Mouse (Mus musculus): Measurements from ENCODE around the gene Zdhhc18. TPM values are rescaled to one million over a fixed set of nuclear protein-coding genes. Genes with fewer than 3 reads are reported as not detected.
"Not testable (repeated sequence)": the region's sequence is repeated elsewhere in the genome, so short reads cannot be mapped to it uniquely, and the experiment has no call there.

The Zdhhc18 gene
- polyA plus RNA-seq, 1 experiment from 2014 or later: 3.1 TPM

GRCm38 (mm10) chr4:133651445-133651844, 1.5 kb upstream of the Zdhhc18 start:
- no peak overlapping the region for H3K4me2 ChIP-seq
- 58% methylated on average over 10 of the region's 10 CpGs for WGBS
- no peak overlapping the region for H3K4me3 ChIP-seq (ENCODE audit: low read depth, low read length)
- H3K36me3 ChIP-seq (ENCODE audit: control insufficient read depth, insufficient read depth, low read length): no peaks in the 10 kb centered on the region
- H3K9ac ChIP-seq (ENCODE audit: low read depth, low read length): no peak overlapping the region
- H3K27ac ChIP-seq (ENCODE audit: low read depth, low read length): no peak overlapping the region
- no peaks in the 10 kb centered on the region for H3K27me3 ChIP-seq (replicated peaks; ENCODE audit: control insufficient read depth, insufficient read depth, low read length)
- ATAC-seq (replicated peaks; ENCODE audit: low FRiP score) (no peak), DNase-seq (ENCODE audit: low spot score) (no peak)
- H3K4me1 ChIP-seq (replicated peaks; ENCODE audit: control insufficient read depth, insufficient read depth, low read length): peaks cover 6% of the 10 kb centered on the region
- no peaks in the 10 kb centered on the region for H3K9me3 ChIP-seq (ENCODE audit: control insufficient read depth, low read length)

DNA sequence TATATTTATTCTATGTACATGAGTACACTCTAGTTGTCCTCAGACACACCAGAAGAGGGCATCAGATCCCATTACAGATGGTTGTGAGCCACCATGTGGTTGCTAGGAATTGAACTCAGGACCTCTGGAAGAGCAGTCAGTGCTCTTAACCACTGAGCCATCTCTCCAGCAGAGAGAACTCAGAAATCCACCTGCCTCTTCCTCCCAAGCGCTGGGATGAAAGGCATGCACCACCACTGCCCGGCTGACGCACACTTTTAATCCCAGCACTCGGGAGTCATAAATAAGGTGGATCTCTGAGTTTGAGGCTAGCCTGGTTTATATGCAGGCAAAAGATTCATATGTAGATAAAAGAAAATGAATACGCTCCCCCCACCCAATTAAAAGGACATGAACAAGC, 490 bp downstream of the Zdhhc18 start:
- Histone ChIP-seq H3K4me3 (ENCODE audit: low read depth, low read length) (peak overlapping the region; percentile 47), H3K9ac (ENCODE audit: low read depth, low read length) (peak overlapping the region; percentile 60; the same call in 1 of the 2 replicates), H3K4me2 (peak overlapping the region; percentile 67)
- H3K27me3 ChIP-seq (replicated peaks; ENCODE audit: control insufficient read depth, insufficient read depth, low read length); DNase-seq (ENCODE audit: low spot score); H3K27ac ChIP-seq (ENCODE audit: low read depth, low read length); ATAC-seq (replicated peaks; ENCODE audit: low FRiP score); H3K4me1 ChIP-seq (replicated peaks; ENCODE audit: control insufficient read depth, insufficient read depth, low read length); H3K36me3 ChIP-seq (ENCODE audit: control insufficient read depth, insufficient read depth, low read length); H3K9me3 ChIP-seq (ENCODE audit: control insufficient read depth, low read length): not testable (repeated sequence)
- 80% methylated on average over 5 of the region's 5 CpGs for WGBS

DNA sequence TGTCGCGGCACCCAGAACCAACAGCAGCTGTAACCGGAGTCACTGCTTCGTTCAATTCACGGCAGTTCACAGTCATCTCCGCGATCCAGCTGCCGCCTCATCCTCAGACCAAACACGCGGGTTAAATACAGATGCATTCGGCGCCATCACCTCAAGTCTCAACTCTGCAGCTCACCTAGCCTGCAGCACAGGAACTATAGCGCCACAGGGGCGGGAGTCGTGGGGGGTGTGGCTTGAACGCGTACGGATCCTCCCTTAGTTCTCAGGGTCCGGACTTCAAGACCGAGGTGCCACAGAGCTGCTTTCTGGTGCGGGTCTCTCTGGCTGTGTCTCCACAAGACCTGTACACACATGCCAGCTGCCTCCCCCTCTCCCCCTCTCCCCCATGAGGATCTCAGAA, 4.3 kb downstream of the Zdhhc18 start:
- WGBS: 48% methylated on average over 21 of the region's 21 CpGs

DNA sequence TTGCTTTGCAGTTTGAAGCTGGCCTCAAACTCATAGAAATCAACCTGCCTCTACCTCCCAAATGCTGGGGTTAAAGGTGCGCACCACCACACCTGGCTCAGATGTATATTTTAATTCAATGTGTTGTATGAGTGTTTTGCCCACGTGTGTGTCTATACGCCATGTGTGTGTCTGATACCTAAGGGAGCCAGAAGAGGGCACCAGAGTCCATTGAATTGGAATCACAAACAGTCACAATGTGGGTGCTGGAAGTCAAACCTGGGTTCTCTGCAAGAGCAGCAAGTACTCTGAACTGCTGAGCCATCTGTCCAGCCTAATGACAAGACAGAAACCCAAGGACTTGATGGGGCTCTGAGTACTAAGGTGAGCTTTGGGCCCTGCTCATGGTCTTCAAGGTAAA, 4.8 kb downstream of the Zdhhc18 start:
- Histone ChIP-seq H3K9ac (ENCODE audit: low read depth, low read length) (no peak overlapping the region), H3K9me3 (ENCODE audit: control insufficient read depth, low read length) (no peaks in the 10 kb centered on the region), H3K27ac (ENCODE audit: low read depth, low read length) (no peak overlapping the region), H3K4me1 (replicated peaks; ENCODE audit: control insufficient read depth, insufficient read depth, low read length) (no peaks in the 10 kb centered on the region; the same call in 1 of the 2 replicates), H3K27me3 (replicated peaks; ENCODE audit: control insufficient read depth, insufficient read depth, low read length) (no peaks in the 10 kb centered on the region), H3K4me3 (ENCODE audit: low read depth, low read length) (no peak overlapping the region), H3K36me3 (ENCODE audit: control insufficient read depth, insufficient read depth, low read length) (no peaks in the 10 kb centered on the region), H3K4me2 (no peak overlapping the region)
- 89% methylated on average over 3 of the region's 3 CpGs for WGBS
- ATAC-seq (replicated peaks; ENCODE audit: low FRiP score) (no peak), DNase-seq (ENCODE audit: low spot score) (no peak)

More for the DNA sequence above, 4.3 kb downstream of the Zdhhc18 start:
- Histone ChIP-seq H3K4me2 (peak overlapping the region; percentile 13; the same call in 1 of the 2 replicates), H3K9me3 (ENCODE audit: control insufficient read depth, low read length) (no peaks in the 10 kb centered on the region), H3K4me1 (replicated peaks; ENCODE audit: control insufficient read depth, insufficient read depth, low read length) (no peaks in the 10 kb centered on the region; the same call in 1 of the 2 replicates), H3K4me3 (ENCODE audit: low read depth, low read length) (no peak overlapping the region), H3K36me3 (ENCODE audit: control insufficient read depth, insufficient read depth, low read length) (no peaks in the 10 kb centered on the region), H3K27me3 (replicated peaks; ENCODE audit: control insufficient read depth, insufficient read depth, low read length) (no peaks in the 10 kb centered on the region), H3K27ac (ENCODE audit: low read depth, low read length) (no peak overlapping the region), H3K9ac (ENCODE audit: low read depth, low read length) (no peak overlapping the region)
- DNase-seq (ENCODE audit: low spot score): no peak
- no peak for ATAC-seq (replicated peaks; ENCODE audit: low FRiP score)

DNA sequence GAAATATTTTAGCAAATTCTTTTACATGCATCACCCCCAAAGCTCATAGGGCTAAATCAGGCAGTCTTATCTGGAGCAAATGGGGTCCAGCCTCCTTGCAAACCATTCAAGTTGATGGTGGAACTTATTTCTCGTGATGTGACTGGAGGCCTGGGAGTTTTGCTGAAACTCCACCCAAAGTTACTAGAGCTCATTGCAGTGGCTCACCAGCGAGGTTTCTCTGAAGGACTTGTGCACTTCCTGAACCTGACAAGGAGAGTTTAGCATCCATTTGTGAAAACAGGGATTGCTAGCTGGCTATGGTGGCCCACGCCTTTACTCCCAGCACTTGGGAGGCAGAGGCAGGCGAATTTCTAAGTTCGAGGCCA, 15.9 kb downstream of the Zdhhc18 start:
- H3K4me3 ChIP-seq (ENCODE audit: low read depth, low read length): no peak overlapping the region
- 77% methylated on average over 5 of the region's 5 CpGs for WGBS
- ATAC-seq (replicated peaks; ENCODE audit: low FRiP score): no peak

DNA sequence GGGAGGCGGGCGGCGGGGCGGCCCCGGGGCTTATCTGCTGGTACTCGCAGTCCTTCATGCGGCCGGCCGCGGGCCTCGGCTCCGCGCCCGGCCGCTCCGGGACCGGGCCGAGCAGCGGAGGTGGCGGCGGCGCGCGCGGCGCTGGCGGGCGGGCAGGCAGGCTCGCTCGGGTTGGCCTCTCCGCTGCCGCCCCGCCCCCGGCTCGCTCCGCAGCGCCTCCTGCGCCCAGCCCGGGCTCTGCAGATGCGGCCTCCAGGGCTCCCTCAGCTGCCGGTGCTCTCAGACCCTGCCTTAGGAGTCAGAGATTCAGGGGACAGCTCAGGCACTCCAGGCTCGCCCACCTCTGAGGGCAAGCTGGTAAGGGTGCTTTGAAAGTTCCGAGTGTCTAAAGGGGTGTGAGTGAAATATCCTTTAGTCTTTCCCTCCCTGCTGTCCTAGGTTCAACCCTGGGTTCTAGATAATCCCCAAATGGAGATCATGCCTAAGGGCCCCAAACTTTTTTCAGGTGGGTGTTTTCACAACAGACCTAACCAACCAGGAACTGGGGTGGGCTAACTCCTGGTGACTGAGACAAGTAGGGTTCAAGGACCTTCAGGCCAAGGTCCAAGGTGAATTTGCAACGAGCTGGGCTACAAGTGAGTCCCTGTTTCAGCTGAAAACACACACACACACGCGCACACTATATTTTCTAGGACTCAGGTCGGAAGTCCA, 16.5 kb downstream of the Zdhhc18 start:
- peak overlapping the region; percentile 91 for H3K9ac ChIP-seq (ENCODE audit: low read depth, low read length)
- DNase-seq (ENCODE audit: low spot score) (peak; percentile 89), ATAC-seq (replicated peaks; ENCODE audit: low FRiP score) (peak; percentile 85)
- WGBS: 10% methylated on average over 37 of the region's 47 CpGs
- H3K27ac ChIP-seq (ENCODE audit: low read depth, low read length): peak overlapping the region; percentile 55
- no peaks in the 10 kb centered on the region for H3K27me3 ChIP-seq (replicated peaks; ENCODE audit: control insufficient read depth, insufficient read depth, low read length)
- H3K4me2 ChIP-seq: peak overlapping the region; percentile 98
- H3K36me3 ChIP-seq (ENCODE audit: control insufficient read depth, insufficient read depth, low read length): no peaks in the 10 kb centered on the region
- peak overlapping the region; percentile 80 for H3K4me3 ChIP-seq (ENCODE audit: low read depth, low read length)
- no peaks in the 10 kb centered on the region for H3K9me3 ChIP-seq (ENCODE audit: control insufficient read depth, low read length)
- H3K4me1 ChIP-seq (replicated peaks; ENCODE audit: control insufficient read depth, insufficient read depth, low read length): peaks cover 17% of the 10 kb centered on the region

More for the DNA sequence above, 15.9 kb downstream of the Zdhhc18 start:
- DNase-seq (ENCODE audit: low spot score): no peak
- peaks cover 17% of the 10 kb centered on the region for H3K4me1 ChIP-seq (replicated peaks; ENCODE audit: control insufficient read depth, insufficient read depth, low read length)
- H3K4me2 ChIP-seq: no peak overlapping the region; the same call in none of the 2 replicates
- H3K27me3 ChIP-seq (replicated peaks; ENCODE audit: control insufficient read depth, insufficient read depth, low read length): no peaks in the 10 kb centered on the region
- peak overlapping the region; percentile 91 for H3K9ac ChIP-seq (ENCODE audit: low read depth, low read length)
- H3K27ac ChIP-seq (ENCODE audit: low read depth, low read length): no peak overlapping the region
- no peaks in the 10 kb centered on the region for H3K36me3 ChIP-seq (ENCODE audit: control insufficient read depth, insufficient read depth, low read length)
- no peaks in the 10 kb centered on the region for H3K9me3 ChIP-seq (ENCODE audit: control insufficient read depth, low read length)

- ATAC-seq (replicated peaks; ENCODE audit: low FRiP score) (peak; percentile 67), DNase-seq (ENCODE audit: low spot score) (peak; percentile 58)
- Histone ChIP-seq H3K27me3 (replicated peaks; ENCODE audit: control insufficient read depth, insufficient read depth, low read length) (no peaks in the 10 kb centered on the region), H3K4me3 (ENCODE audit: low read depth, low read length) (peak overlapping the region; percentile 80), H3K9ac (ENCODE audit: low read depth, low read length) (peak overlapping the region; percentile 91), H3K4me2 (peak overlapping the region; percentile 98), H3K36me3 (ENCODE audit: control insufficient read depth, insufficient read depth, low read length) (no peaks in the 10 kb centered on the region), H3K27ac (ENCODE audit: low read depth, low read length) (peak overlapping the region; percentile 55), H3K9me3 (ENCODE audit: control insufficient read depth, low read length) (no peaks in the 10 kb centered on the region), H3K4me1 (replicated peaks; ENCODE audit: control insufficient read depth, insufficient read depth, low read length) (peaks cover 17% of the 10 kb centered on the region)
- WGBS: 4% methylated on average over 52 of the region's 69 CpGs
These were observed 17.2 kb downstream of the Zdhhc18 start for GRCm38 (mm10) chr4:133632483-133633327.

DNA sequence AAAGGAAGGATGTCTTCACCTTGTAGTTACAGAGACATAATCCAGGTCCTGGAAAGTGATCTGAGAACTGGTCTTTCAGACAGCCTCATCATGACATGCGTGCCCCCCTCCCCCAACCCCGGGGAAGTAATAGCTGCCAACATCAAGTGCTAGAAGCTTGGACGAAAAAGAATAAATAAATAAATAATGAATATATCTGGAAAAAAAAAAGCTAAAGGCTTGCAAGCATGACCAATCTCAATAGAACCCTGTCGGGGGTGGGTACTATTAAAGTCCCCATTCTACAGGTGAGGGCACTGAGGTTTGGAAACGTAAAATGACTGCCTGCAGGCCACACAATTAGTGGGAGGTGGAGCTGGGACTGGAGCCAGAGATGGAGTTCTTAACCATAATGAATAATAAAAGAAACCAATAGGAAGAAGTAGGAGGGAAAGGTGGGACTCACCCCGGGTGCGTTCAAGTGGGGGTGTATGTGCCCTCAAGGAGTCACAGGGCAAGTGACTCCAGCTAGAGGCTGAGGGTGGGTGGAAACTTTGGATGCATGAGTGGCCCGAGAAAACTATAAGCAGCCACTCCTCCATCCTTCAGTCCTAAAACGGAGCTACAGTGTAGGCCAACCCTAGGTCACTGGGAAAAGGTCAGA, 18.1 kb downstream of the Zdhhc18 start:
- Histone ChIP-seq H3K27ac (ENCODE audit: low read depth, low read length) (no peak overlapping the region), H3K9me3 (ENCODE audit: control insufficient read depth, low read length) (no peaks in the 10 kb centered on the region), H3K27me3 (replicated peaks; ENCODE audit: control insufficient read depth, insufficient read depth, low read length) (no peaks in the 10 kb centered on the region), H3K36me3 (ENCODE audit: control insufficient read depth, insufficient read depth, low read length) (peaks cover 1% of the 10 kb centered on the region; the same call in 1 of the 2 replicates), H3K9ac (ENCODE audit: low read depth, low read length) (peak overlapping the region; percentile 91), H3K4me2 (peak overlapping the region; percentile 98), H3K4me3 (ENCODE audit: low read depth, low read length) (peak overlapping the region; percentile 80), H3K4me1 (replicated peaks; ENCODE audit: control insufficient read depth, insufficient read depth, low read length) (peaks cover 17% of the 10 kb centered on the region)
- ATAC-seq (replicated peaks; ENCODE audit: low FRiP score): no peak
- 60% methylated on average over 9 of the region's 9 CpGs for WGBS
- DNase-seq (ENCODE audit: low spot score): no peak

Data from liver, embryonic 11.5 days (tissue).